Mouse (Mus musculus): ENCODE results near the gene Ccdc28a. TPM values are rescaled to one million over a fixed set of nuclear protein-coding genes. Genes with fewer than 3 reads are reported as not detected.

Gene Ccdc28a
- polyA plus RNA-seq, 1 experiment, result 1.2 TPM

DNA sequence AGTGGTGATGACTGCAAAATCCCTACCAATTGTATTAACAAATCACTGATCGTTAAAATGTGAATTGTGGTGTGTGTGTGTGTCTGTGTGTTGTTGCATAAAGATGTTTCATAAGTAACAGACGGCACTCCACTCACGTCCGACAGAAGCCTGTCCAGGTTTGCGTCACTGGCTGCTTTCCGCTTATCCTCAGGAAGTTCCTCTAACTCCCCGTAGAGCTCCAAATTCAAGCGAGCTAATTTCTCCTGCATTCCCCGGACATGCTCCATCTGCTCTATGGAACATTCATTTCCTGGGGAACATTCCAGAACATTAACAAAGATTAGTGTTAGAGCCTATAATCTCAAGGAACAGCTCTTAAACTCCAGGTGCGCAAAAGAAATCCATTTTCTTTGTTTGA lies 15.4 kb downstream of the Ccdc28a start:
- Histone ChIP-seq H3K4me3 (replicated peaks) (no peak overlapping the region), H3K4me1 (no peaks in the 10 kb centered on the region), H3K36me3 (replicated peaks; ENCODE audit: low read length) (peaks cover 29% of the 10 kb centered on the region), H3K9me3 (no peaks in the 10 kb centered on the region), H3K27me3 (replicated peaks) (no peaks in the 10 kb centered on the region)
- TF ChIP-seq FLI1 (IDR thresholded peaks at IDR 0.05; ENCODE audit: low read length) (no peak), GATA1 (IDR thresholded peaks at IDR 0.05; ENCODE audit: borderline replicate concordance, low read length) (no peak)

DNA sequence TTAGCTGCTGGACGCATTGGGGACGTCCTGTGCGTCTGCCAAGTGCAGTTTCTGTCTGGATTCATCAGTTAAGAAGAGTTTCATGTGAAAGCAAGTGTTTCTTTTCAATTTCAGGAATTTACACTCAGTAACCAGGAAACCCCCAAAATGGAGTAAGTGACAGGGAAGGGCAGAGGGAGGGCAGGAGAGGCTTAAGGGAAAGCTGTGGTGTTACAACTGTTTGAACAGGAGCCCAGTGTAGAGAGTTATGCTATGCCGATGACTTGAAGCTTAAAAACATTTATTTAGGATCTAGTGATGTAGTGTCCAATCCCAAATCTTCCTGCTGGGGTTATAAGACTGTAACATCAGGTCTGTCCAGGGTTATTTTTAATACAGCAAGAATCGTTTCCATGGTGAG lies 20.7 kb downstream of the Ccdc28a start:
- peaks cover 24% of the 10 kb centered on the region for H3K36me3 ChIP-seq (replicated peaks; ENCODE audit: low read length)
- TF ChIP-seq FLI1 (IDR thresholded peaks at IDR 0.05; ENCODE audit: low read length) (no peak), GATA1 (IDR thresholded peaks at IDR 0.05; ENCODE audit: borderline replicate concordance, low read length) (no peak)
- H3K4me3 ChIP-seq (replicated peaks), result no peak overlapping the region
- no peaks in the 10 kb centered on the region for H3K27me3 ChIP-seq (replicated peaks)
- no peaks in the 10 kb centered on the region for H3K9me3 ChIP-seq
- H3K4me1 ChIP-seq, result peaks cover 3% of the 10 kb centered on the region; the same call in 1 of the 2 replicates

DNA sequence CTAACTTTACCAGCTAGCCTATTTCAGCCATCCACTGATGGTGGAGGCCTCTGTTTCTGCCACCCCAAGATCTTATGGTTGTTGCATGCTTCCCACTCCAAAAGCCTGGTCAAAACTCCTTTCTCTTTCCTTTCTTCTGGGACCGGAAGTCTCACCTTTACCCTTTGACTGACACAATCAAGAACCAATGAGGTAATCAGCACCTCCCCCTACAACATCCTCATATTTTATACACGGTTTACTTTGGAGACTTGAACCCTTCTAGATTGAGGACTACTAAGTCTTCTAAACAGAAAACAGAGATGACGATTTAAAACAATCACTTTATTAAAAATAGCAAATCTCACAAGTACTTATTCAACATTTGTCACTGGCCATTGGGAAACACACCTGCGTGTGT lies 21.4 kb downstream of the Ccdc28a start:
- Histone ChIP-seq H3K36me3 (replicated peaks; ENCODE audit: low read length) (peaks cover 20% of the 10 kb centered on the region), H3K4me3 (replicated peaks) (no peak overlapping the region), H3K9me3 (no peaks in the 10 kb centered on the region), H3K27me3 (replicated peaks) (peaks cover 2% of the 10 kb centered on the region), H3K4me1 (peaks cover 3% of the 10 kb centered on the region; the same call in 1 of the 2 replicates)
- no peak for TF ChIP-seq FLI1 (IDR thresholded peaks at IDR 0.05; ENCODE audit: low read length)
- no peak for TF ChIP-seq GATA1 (IDR thresholded peaks at IDR 0.05; ENCODE audit: borderline replicate concordance, low read length)

DNA sequence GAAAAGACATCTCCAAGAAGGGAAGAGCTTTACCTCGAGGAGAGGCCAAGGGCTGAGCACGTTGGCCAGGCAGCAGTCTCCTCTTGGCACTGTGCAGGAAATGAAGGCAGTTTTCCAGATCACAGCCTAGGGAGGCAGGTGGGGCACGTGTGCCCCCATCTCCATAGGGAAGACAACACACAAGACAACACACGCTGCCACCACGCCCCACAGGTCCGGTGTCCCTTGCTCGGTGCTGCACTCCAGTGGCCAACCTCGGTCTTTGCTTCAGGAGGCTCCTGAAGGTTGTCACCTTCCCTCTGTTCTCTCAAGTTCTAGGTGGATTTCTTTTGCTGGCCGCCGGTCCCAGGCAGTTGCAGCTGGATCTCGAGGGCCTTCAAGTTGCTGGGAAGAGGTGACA lies 24.1 kb downstream of the Ccdc28a start, which contains the start of gene Ect2l:
Gene Ect2l (minus strand): TSS at position 165 of the 400 bp plus-strand sequence.
- Histone ChIP-seq H3K27me3 (replicated peaks) (peaks cover 2% of the 10 kb centered on the region), H3K36me3 (replicated peaks; ENCODE audit: low read length) (peaks cover 10% of the 10 kb centered on the region), H3K9me3 (no peaks in the 10 kb centered on the region), H3K4me3 (replicated peaks) (peak within 1 kb of the TSS; percentile 56), H3K4me1 (peaks cover 3% of the 10 kb centered on the region; the same call in 1 of the 2 replicates)
- TF ChIP-seq FLI1 (IDR thresholded peaks at IDR 0.05; ENCODE audit: low read length) (no peak), GATA1 (IDR thresholded peaks at IDR 0.05; ENCODE audit: borderline replicate concordance, low read length) (no peak)

DNA sequence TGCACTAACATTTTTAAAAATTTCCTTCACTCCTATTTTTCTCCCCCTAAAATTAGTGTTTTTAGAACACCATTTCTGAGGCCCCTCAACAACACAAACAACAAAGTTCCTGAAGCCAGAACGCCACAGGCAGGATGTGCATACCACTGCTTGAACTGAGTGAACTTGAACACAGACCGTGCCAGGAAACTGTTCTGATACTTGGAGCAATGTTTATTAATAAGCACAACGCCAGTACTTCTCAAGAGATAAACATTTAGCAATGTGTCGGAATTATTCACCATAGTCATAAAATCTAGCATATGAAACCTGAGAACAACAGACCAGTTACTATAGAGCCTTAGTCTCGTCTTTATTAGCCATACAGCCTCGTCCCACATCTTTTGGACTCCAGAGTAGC lies 24.7 kb downstream of the Ccdc28a start:
- Histone ChIP-seq H3K4me3 (replicated peaks) (no peak overlapping the region), H3K4me1 (peaks cover 3% of the 10 kb centered on the region; the same call in 1 of the 2 replicates), H3K36me3 (replicated peaks; ENCODE audit: low read length) (peaks cover 8% of the 10 kb centered on the region), H3K9me3 (no peaks in the 10 kb centered on the region), H3K27me3 (replicated peaks) (peaks cover 2% of the 10 kb centered on the region)
- TF ChIP-seq GATA1 (IDR thresholded peaks at IDR 0.05; ENCODE audit: borderline replicate concordance, low read length) (no peak), FLI1 (IDR thresholded peaks at IDR 0.05; ENCODE audit: low read length) (no peak)

DNA sequence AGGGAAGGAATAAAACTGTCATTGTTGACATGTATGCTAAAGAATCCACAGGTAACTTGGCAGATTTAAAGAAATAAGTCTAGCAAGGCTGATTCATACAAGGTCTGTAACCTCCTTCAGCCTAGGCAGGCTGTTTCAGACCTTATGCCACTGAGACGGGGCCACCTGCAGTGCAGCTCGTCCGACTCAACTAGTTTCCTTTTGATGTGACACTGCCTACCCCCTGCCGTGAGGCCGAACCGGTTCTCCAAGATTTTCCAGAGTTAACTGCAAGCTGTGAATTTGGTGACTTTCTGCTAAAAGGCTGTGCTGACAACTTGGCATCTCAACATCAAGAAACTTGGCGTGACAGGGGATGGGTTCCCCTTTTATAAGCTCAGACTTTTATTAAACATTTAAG lies 30.7 kb downstream of the Ccdc28a start:
- TF ChIP-seq GATA1 (IDR thresholded peaks at IDR 0.05; ENCODE audit: borderline replicate concordance, low read length) (no peak), FLI1 (IDR thresholded peaks at IDR 0.05; ENCODE audit: low read length) (no peak)
- Histone ChIP-seq H3K9me3 (peaks cover 10% of the 10 kb centered on the region), H3K36me3 (replicated peaks; ENCODE audit: low read length) (no peaks in the 10 kb centered on the region), H3K27me3 (replicated peaks) (peaks cover 2% of the 10 kb centered on the region), H3K4me1 (no peaks in the 10 kb centered on the region), H3K4me3 (replicated peaks) (no peak overlapping the region)

DNA sequence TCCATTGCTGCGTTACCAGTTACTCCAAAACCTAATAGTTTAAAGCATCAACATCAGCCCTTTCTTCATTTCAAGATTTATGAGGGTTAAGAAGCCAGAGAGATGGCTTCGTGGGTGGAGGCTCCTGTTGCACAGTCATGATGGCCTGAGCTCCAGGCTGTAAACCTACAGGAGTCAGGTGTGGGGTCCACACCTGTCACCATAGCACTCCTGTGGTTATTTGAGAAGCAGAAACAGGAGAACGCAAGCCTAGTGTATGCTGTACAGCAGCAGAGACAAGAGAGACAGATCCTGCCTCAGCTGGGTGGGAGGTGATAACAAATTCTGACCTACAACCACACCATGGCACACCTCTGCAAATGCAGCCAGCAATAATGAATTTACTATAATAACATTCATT lies 32.4 kb downstream of the Ccdc28a start:
- Histone ChIP-seq H3K36me3 (replicated peaks; ENCODE audit: low read length) (no peaks in the 10 kb centered on the region), H3K9me3 (peaks cover 19% of the 10 kb centered on the region), H3K4me3 (replicated peaks) (no peak overlapping the region), H3K27me3 (replicated peaks) (no peaks in the 10 kb centered on the region), H3K4me1 (no peaks in the 10 kb centered on the region)
- TF ChIP-seq FLI1 (IDR thresholded peaks at IDR 0.05; ENCODE audit: low read length) (no peak), GATA1 (IDR thresholded peaks at IDR 0.05; ENCODE audit: borderline replicate concordance, low read length) (no peak)

DNA sequence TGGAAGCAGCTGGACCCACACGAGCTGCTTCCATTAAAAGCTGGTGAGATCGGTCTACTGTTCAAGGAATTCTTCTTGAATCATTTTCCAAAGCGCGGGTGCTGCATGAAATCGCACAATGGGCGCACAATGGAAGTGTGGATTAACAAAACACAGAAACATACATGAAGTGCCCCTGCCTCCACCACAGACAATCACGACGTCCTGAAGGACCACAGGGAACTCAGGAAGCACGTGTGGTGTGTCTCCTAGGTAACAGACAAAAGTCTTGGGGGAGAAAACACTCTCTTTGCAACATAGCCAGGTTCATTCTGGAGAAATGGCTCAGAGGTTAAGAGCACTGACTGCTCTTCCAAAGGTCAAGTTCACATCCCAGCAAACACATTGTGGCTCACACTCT lies 34.1 kb downstream of the Ccdc28a start:
- no peaks in the 10 kb centered on the region for H3K27me3 ChIP-seq (replicated peaks)
- TF ChIP-seq GATA1 (IDR thresholded peaks at IDR 0.05; ENCODE audit: borderline replicate concordance, low read length) (no peak), FLI1 (IDR thresholded peaks at IDR 0.05; ENCODE audit: low read length) (no peak)
- H3K4me1 ChIP-seq, result 0 out of 2 replicates have a peak, but pooled peaks cover 4% of the 10 kb centered on the region
- H3K4me3 ChIP-seq (replicated peaks), result no peak overlapping the region
- H3K36me3 ChIP-seq (replicated peaks; ENCODE audit: low read length), result no peaks in the 10 kb centered on the region
- peaks cover 19% of the 10 kb centered on the region for H3K9me3 ChIP-seq

DNA sequence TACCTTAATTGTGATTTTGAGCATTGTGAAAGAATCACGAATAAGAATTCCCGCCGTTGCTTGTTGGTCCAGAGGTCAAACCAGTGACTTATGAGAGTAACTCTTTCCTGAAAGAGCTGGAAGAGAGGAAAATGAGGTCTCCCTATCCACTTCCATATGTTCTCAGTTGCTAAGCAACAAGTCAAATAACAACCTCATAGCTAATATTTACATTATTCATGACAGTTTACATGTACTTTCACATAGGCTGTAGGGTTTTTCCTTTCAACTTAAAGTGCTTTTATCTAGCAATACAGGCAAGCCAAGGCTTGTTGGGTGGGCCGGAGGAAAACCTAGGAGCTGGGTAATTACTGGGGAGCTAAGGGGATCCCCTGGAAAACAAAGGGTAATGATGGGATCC lies 34.9 kb downstream of the Ccdc28a start:
- 0 out of 2 replicates have a peak, but pooled peaks cover 4% of the 10 kb centered on the region for H3K4me1 ChIP-seq
- H3K27me3 ChIP-seq (replicated peaks), result no peaks in the 10 kb centered on the region
- TF ChIP-seq GATA1 (IDR thresholded peaks at IDR 0.05; ENCODE audit: borderline replicate concordance, low read length) (no peak), FLI1 (IDR thresholded peaks at IDR 0.05; ENCODE audit: low read length) (no peak)
- no peak overlapping the region for H3K4me3 ChIP-seq (replicated peaks)
- no peaks in the 10 kb centered on the region for H3K36me3 ChIP-seq (replicated peaks; ENCODE audit: low read length)
- H3K9me3 ChIP-seq, result peaks cover 19% of the 10 kb centered on the region

DNA sequence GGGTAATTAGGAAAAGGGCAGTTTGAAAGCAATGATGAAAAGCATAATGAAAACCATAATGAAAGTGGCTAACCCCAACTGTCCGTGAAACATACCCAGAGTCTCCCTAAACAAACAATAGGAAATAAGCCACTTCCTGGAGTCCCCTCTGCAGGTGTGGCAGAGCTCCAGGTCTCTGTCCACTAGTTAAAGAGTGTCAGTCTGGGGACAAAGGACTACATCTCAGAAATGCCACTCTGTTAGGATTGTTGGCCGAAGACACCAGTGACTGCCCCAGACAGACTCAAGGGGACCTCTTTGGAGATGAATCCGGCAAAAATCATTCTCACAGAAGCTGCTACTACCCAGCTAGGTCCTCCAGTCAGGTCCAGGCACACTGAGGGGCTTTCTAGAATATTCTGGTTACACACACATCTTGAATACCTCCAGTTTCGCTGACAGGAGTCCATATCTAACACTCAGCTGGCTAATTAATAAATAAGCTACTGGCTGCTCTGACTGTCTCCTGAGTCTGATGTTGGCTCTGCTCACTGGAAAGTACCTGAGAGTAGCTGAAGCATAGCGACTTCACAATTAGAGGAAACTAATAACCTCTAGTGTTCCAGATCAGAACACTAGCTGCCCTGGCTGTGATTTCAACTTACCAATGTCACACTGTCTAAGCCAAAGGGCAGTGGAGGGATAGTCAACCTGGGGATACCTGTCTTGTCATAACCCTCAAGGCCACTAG lies 36.3 kb downstream of the Ccdc28a start:
- Histone ChIP-seq H3K9me3 (peaks cover 19% of the 10 kb centered on the region), H3K36me3 (replicated peaks; ENCODE audit: low read length) (no peaks in the 10 kb centered on the region), H3K27me3 (replicated peaks) (no peaks in the 10 kb centered on the region), H3K4me1 (0 out of 2 replicates have a peak, but pooled peaks cover 4% of the 10 kb centered on the region), H3K4me3 (replicated peaks) (no peak overlapping the region)
- no peak for TF ChIP-seq FLI1 (IDR thresholded peaks at IDR 0.05; ENCODE audit: low read length)
- TF ChIP-seq GATA1 (IDR thresholded peaks at IDR 0.05; ENCODE audit: borderline replicate concordance, low read length), result no peak
